Mouse (Mus musculus) liver, embryonic 11.5 days (tissue): ENCODE results near the gene Sergef. TPM values are rescaled to one million over a fixed set of nuclear protein-coding genes. Genes with fewer than 3 reads are reported as not detected.

Experiments used
- ATAC-seq: fragments of 200-750 bp; cut with Nextera tagmentation; replicated peaks from 2 replicates; pipeline ENCODE4 v1.8.0; 2017; ENCODE audit warnings: moderate number of reproducible peaks, mild to moderate bottlenecking, moderate TSS enrichment, moderate library complexity; ENCODE audit not compliant: low FRiP score
- DNase-seq: peaks from one replicate; pipeline ENCODE4 v3.0.0-alpha.2; 2017; ENCODE audit warnings: low spot score
- H3K27ac ChIP-seq: fragments of 300-500 bp; sonication (generic); 2 replicates; pipeline ENCODE4 v1.5.1; 2014; ENCODE audit warnings: mild to moderate bottlenecking, low read depth, low read length, control low read depth
- H3K27me3 ChIP-seq: fragments of 300-500 bp; sonication (generic); replicated peaks from 2 replicates; pipeline ENCODE4 v1.6.1; 2014; ENCODE audit warnings: low read length, mixed read lengths; ENCODE audit not compliant: control insufficient read depth, insufficient read depth
- H3K36me3 ChIP-seq: fragments of 300-500 bp; sonication (generic); 2 replicates; pipeline ENCODE4 v1.6.1; 2014; ENCODE audit warnings: mild to moderate bottlenecking, low read length, moderate library complexity, mixed read lengths; ENCODE audit not compliant: control insufficient read depth, insufficient read depth
- H3K4me1 ChIP-seq: fragments of 300-500 bp; sonication (generic); replicated peaks from 2 replicates; pipeline ENCODE4 v1.6.1; 2014; ENCODE audit warnings: low read length, mixed read lengths; ENCODE audit not compliant: control insufficient read depth, insufficient read depth
- H3K4me2 ChIP-seq: fragments of 300-500 bp; sonication (generic); 2 replicates; pipeline ENCODE4 v1.6.1; 2014; ENCODE audit warnings: mild to moderate bottlenecking, control low read depth, moderate library complexity
- H3K4me3 ChIP-seq: fragments of 300-500 bp; sonication (generic); 2 replicates; pipeline ENCODE4 v1.5.1; 2014; ENCODE audit warnings: low read depth, low read length, control low read depth
- H3K9ac ChIP-seq: fragments of 300-500 bp; sonication (generic); 2 replicates; pipeline ENCODE4 v1.6.1; 2014; ENCODE audit warnings: low read depth, low read length, control low read depth
- H3K9me3 ChIP-seq: fragments of 300-500 bp; sonication (generic); 2 replicates; pipeline ENCODE4 v1.6.1; 2016; ENCODE audit warnings: low read length, inconsistent platforms, mixed read lengths; ENCODE audit not compliant: control insufficient read depth
- WGBS: fragments of 180-500 bp; shearing (Covaris S2); extraction: QIAGEN DNeasy Blood & Tissue Kit; methylation state at CpG from one replicate; pipeline ENCODE4 v1.1.7; 2014; 5-methylcytosine and 5-hydroxymethylcytosine counted together
- polyA plus RNA-seq: library from polyadenylated mRNA; unstranded; fragments of >200 nt; fragmentation: Nextera tagmentation; extraction: Ambion mirVana; gene quantifications from 2 replicates; pipeline ENCODE4 v1.2.1, GENCODE M21; 2014

The Sergef gene
- polyA plus RNA-seq, 1 experiment from 2014 or later = 13.2 TPM

- Histone ChIP-seq H3K27ac (no peak overlapping the region), H3K36me3 (no peaks in the 10 kb centered on the region), H3K27me3 (no peaks in the 10 kb centered on the region), H3K4me3 (no peak overlapping the region), H3K4me1 (no peaks in the 10 kb centered on the region), H3K9ac (no peak overlapping the region), H3K9me3 (no peaks in the 10 kb centered on the region), H3K4me2 (no peak overlapping the region)
- ATAC-seq = no peak
- 57% methylated on average over 5 of the region's 5 CpGs for WGBS
- DNase-seq = no peak
Measured at GRCm38 (mm10) chr7:46517158-46517557, 122.4 kb downstream of the Sergef start.

DNA sequence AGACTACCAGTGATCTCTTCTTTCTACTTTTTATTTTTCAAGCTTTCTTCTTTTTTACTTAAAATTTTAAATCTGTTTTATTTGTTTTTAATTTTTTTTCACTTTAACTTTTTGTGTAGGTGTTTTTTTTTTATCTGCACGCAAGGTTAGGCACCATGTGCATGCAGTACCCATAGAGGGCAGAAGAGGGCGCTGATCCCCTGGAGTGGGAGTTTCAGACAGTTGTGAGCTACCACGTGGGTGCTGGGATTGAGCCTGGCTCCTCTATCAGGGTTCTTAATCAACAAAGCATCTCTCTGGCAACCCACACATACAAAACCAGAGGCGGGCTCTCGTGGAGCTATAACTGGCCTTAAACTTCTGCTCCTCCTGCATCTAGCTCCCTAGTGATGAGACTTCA, 123.6 kb downstream of the Sergef start:
- Histone ChIP-seq H3K36me3 (no peaks in the 10 kb centered on the region), H3K4me2 (no peak overlapping the region), H3K27me3 (no peaks in the 10 kb centered on the region), H3K9ac (no peak overlapping the region), H3K27ac (no peak overlapping the region), H3K4me3 (no peak overlapping the region), H3K4me1 (no peaks in the 10 kb centered on the region), H3K9me3 (no peaks in the 10 kb centered on the region)
- no peak for DNase-seq
- WGBS = 75% methylated on average over 5 of the region's 5 CpGs
- ATAC-seq = no peak

GRCm38 (mm10) chr7:46514981-46515380, 124.6 kb downstream of the Sergef start:
- H3K4me3 ChIP-seq = no peak overlapping the region

DNA sequence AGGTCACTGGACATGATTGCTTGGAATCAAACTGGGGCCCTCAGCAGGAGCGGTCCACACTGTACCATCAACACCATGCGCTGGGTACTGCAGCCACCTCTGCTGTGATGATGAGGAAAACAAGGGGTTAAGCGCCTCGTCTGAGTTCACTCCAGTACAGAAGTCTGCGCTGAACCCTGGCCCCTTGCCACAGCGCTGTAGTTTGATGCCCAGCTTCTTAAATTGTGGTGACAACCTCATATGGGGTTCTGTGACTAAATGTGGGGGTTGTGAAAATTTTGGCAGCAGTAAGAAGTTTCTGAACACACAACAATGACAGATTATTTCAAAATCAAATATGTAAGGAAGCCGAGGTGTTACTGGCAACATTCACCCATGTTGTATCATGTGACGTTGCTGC, 126.0 kb downstream of the Sergef start:
- DNase-seq (no peak), ATAC-seq (no peak)
- no peaks in the 10 kb centered on the region for H3K36me3 ChIP-seq
- H3K4me1 ChIP-seq = peaks cover 5% of the 10 kb centered on the region; the same call in 1 of the 2 replicates
- H3K27me3 ChIP-seq = no peaks in the 10 kb centered on the region
- no peak overlapping the region for H3K27ac ChIP-seq
- 81% methylated on average over 8 of the region's 8 CpGs for WGBS
- no peaks in the 10 kb centered on the region for H3K9me3 ChIP-seq
- no peak overlapping the region for H3K9ac ChIP-seq
- H3K4me3 ChIP-seq = no peak overlapping the region
- no peak overlapping the region for H3K4me2 ChIP-seq

More at GRCm38 (mm10) chr7:46514981-46515380, 124.6 kb downstream of the Sergef start:
- Histone ChIP-seq H3K36me3 (no peaks in the 10 kb centered on the region), H3K4me2 (no peak overlapping the region), H3K4me1 (no peaks in the 10 kb centered on the region; the same call in 1 of the 2 replicates), H3K9me3 (no peaks in the 10 kb centered on the region), H3K27me3 (no peaks in the 10 kb centered on the region), H3K27ac (no peak overlapping the region), H3K9ac (no peak overlapping the region)
- DNase-seq = no peak
- no peak for ATAC-seq
- WGBS = 89% methylated on average over 8 of the region's 8 CpGs

DNA sequence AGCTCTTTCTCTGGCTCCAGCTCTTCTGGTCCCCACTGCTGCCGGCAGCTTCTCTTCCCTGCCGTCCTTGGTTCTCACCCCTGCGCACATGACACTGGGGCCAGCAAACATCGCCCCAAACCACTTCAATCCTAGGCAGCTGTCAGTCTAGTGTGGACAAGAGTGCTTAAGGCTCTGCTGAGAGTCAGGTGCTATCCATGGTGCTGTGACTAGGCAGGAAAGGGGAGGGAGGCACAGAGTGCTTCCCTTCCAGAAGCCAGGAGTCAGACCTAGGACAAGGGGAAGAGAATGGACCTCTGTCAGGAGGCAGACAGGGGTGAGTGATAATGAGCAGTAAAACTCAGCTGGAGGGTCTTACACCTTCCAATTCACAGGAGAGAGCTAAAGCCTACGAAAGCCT, 126.8 kb downstream of the Sergef start:
- no peak overlapping the region for H3K9ac ChIP-seq
- H3K4me1 ChIP-seq = peaks cover 5% of the 10 kb centered on the region; the same call in 1 of the 2 replicates
- ATAC-seq (no peak), DNase-seq (no peak)
- H3K4me3 ChIP-seq = no peak overlapping the region
- 67% methylated on average over 5 of the region's 5 CpGs for WGBS
- H3K27me3 ChIP-seq = no peaks in the 10 kb centered on the region
- H3K9me3 ChIP-seq = no peaks in the 10 kb centered on the region
- no peak overlapping the region for H3K27ac ChIP-seq
- no peaks in the 10 kb centered on the region for H3K36me3 ChIP-seq
- H3K4me2 ChIP-seq = no peak overlapping the region

- ATAC-seq = no peak
- Histone ChIP-seq H3K27me3 (no peaks in the 10 kb centered on the region), H3K4me2 (no peak overlapping the region), H3K27ac (no peak overlapping the region), H3K4me1 (peaks cover 5% of the 10 kb centered on the region; the same call in 1 of the 2 replicates), H3K36me3 (no peaks in the 10 kb centered on the region), H3K4me3 (no peak overlapping the region), H3K9me3 (no peaks in the 10 kb centered on the region), H3K9ac (no peak overlapping the region)
- no peak for DNase-seq
- 66% methylated on average over 2 of the region's 2 CpGs for WGBS
Measured at GRCm38 (mm10) chr7:46510806-46511205, 128.8 kb downstream of the Sergef start.

- Histone ChIP-seq H3K27me3 (no peaks in the 10 kb centered on the region), H3K9me3 (no peaks in the 10 kb centered on the region), H3K4me2 (no peak overlapping the region), H3K36me3 (no peaks in the 10 kb centered on the region), H3K9ac (no peak overlapping the region), H3K27ac (no peak overlapping the region), H3K4me3 (no peak overlapping the region), H3K4me1 (peaks cover 5% of the 10 kb centered on the region; the same call in 1 of the 2 replicates)
- 63% methylated on average over 24 of the region's 24 CpGs for WGBS
- ATAC-seq (no peak), DNase-seq (no peak)
Measured at GRCm38 (mm10) chr7:46509391-46510310, 130.0 kb downstream of the Sergef start.

DNA sequence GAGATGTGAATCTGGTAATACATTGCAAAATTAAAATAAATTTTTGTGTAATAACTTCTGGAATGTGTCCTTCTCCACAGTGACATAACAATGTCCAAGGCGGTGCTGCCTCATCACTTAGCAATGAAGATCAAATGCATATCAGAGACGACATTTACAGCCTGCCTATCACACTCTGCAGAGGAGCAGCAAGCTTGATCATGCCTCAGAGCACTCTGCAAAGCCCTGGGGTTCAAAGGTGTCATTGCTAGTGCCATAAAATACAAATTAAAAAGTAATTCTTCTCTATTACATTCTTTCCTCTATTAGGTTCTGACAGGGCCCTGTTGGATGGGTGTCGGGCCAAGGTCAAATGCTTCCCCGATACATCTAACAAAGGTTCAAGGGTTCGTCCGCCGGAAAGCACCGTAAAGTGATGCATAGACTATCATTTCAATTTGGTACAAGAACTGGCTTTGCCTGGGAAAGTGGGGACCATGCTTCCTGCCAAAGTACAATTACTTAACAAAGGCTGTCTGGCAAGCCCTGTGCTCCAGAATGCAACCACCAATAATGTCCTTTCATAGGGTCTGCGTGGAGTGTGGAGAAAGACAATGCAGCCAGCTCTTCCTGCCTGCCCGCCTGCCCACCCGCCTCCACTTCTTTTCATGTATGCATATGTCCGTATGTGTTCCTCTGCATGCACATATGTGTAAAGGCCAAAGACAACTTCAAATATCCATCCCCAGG, 130.9 kb downstream of the Sergef start:
- Histone ChIP-seq H3K9me3 (no peaks in the 10 kb centered on the region), H3K4me2 (no peak overlapping the region), H3K4me1 (peaks cover 5% of the 10 kb centered on the region; the same call in 1 of the 2 replicates), H3K27me3 (no peaks in the 10 kb centered on the region), H3K9ac (no peak overlapping the region), H3K4me3 (no peak overlapping the region), H3K36me3 (no peaks in the 10 kb centered on the region), H3K27ac (no peak overlapping the region)
- ATAC-seq (no peak), DNase-seq (no peak)
- 85% methylated on average over 12 of the region's 12 CpGs for WGBS
